In the genomic region with DNA sequence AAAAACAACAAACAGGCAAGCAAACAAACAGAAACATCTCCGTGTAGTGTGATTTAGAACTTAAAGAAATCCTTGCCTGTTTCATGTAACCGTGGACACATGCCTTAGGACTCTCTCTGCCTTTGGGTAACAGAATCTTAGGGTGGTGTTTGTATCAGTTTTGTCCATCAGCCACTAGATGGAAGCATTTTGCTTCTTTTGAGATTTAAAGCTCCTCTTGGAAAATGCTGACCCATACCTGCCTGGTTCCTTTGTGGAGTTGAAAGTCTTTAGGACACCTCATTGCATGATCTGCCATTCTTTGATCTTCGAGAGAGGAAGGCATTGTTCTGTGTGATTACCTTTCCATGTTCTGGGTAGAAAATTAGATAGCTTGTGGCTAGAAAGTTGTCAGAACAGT, we compare ENCODE assay signal across 10 mouse cellular contexts. TPM values are rescaled to one million over a fixed set of nuclear protein-coding genes. Genes with fewer than 3 reads are reported as not detected.
DNase-seq lines count a peak whose midpoint lies in the region; ATAC-seq lines count a peak whose summit lies in the region.
"Had no signal": no experiment of that assay in that cellular context is flagged by ENCODE, and none has a peak within 500 bp of the region (broad histone marks: within the 10 kb centered on the region; RNA-seq: fewer than 3 reads in every experiment).

No protein-coding gene starts in this region.

- H3K9me3 ChIP-seq in forebrain, embryonic 11.5 days (ENCODE audit: control insufficient read depth, low read length): no peaks in the 10 kb centered on the region
- no peaks in the 10 kb centered on the region for H3K9me3 ChIP-seq in forebrain, embryonic 10.5 days
- H3K9me3 ChIP-seq in neural tube, embryonic 15.5 days (replicated peaks): no peaks in the 10 kb centered on the region
- H3K9me3 ChIP-seq: megakaryocyte, embryonic 14.5 days had no signal

- no peaks in the 10 kb centered on the region for H3K36me3 ChIP-seq in forebrain, embryonic 11.5 days (ENCODE audit: control insufficient read depth, insufficient read depth, low read length)
- H3K36me3 ChIP-seq in forebrain, embryonic 10.5 days (replicated peaks): no peaks in the 10 kb centered on the region
- no peaks in the 10 kb centered on the region for H3K36me3 ChIP-seq in neural tube, embryonic 15.5 days
- H3K36me3 ChIP-seq: G1E had no signal

- no peak overlapping the region for H3K4me3 ChIP-seq in forebrain, embryonic 11.5 days (ENCODE audit: low read depth, low read length)
- no peak overlapping the region for H3K4me3 ChIP-seq in forebrain, embryonic 10.5 days
- H3K4me3 ChIP-seq in neural tube, embryonic 15.5 days (replicated peaks): no peak overlapping the region
- H3K4me3 ChIP-seq: megakaryocyte, embryonic 14.5 days had no signal

- no peaks in the 10 kb centered on the region for H3K4me1 ChIP-seq in forebrain, embryonic 11.5 days (replicated peaks; ENCODE audit: control insufficient read depth, insufficient read depth, low read length)
- no peaks in the 10 kb centered on the region for H3K4me1 ChIP-seq in forebrain, embryonic 10.5 days
- H3K4me1 ChIP-seq in neural tube, embryonic 15.5 days: no peaks in the 10 kb centered on the region
- H3K4me1 ChIP-seq: megakaryocyte, embryonic 14.5 days had no signal

- DNase-seq in forebrain, embryonic 11.5 days (ENCODE audit: low spot score): no peak
- no peak for DNase-seq in forebrain, embryonic 10.5 days (ENCODE audit: extremely low spot score, low spot score)
- DNase-seq in lung, postnatal 36 days: peak; percentile 33
- no peak for DNase-seq in lung, adult 18-20 months
- no peak for DNase-seq in urinary bladder, adult 2 months (ENCODE audit: low spot score)
- no peak for DNase-seq in right cerebral cortex, postnatal 25 days

- H3K27ac ChIP-seq in forebrain, embryonic 11.5 days (ENCODE audit: low read depth, low read length): no peak overlapping the region
- H3K27ac ChIP-seq in forebrain, embryonic 10.5 days: no peak overlapping the region
- no peak overlapping the region for H3K27ac ChIP-seq in neural tube, embryonic 15.5 days (replicated peaks)

- ATAC-seq in forebrain, embryonic 11.5 days (replicated peaks; ENCODE audit: low FRiP score): peak; percentile 76; the same call in 1 of the 2 replicates
- ATAC-seq in hematopoietic stem cell, adult 5-6 weeks (replicated peaks in 1 of 2; ENCODE audit: insufficient read depth in 1 of 2, low FRiP score in 2 of 2, low TSS enrichment in 1 of 2, low read depth in 1 of 2, poor library complexity in 2 of 2, severe bottlenecking in 2 of 2): peak; percentile 68 to 90
- peak; percentile 68 for ATAC-seq in neural tube, embryonic 15.5 days (ENCODE audit: low FRiP score)

- H3K9ac ChIP-seq in forebrain, embryonic 11.5 days (ENCODE audit: low read length): no peak overlapping the region
- no peak overlapping the region for H3K9ac ChIP-seq in neural tube, embryonic 15.5 days (replicated peaks)

- 27% methylated on average over 3 of the region's 3 CpGs for WGBS in forebrain, embryonic 11.5 days
- WGBS in forebrain, embryonic 10.5 days: 30% methylated on average over 3 of the region's 3 CpGs
- WGBS in neural tube, embryonic 15.5 days: 20% methylated on average over 3 of the region's 3 CpGs

- no peaks in the 10 kb centered on the region for H3K27me3 ChIP-seq in forebrain, embryonic 11.5 days (ENCODE audit: control insufficient read depth, insufficient read depth, low read length)
- H3K27me3 ChIP-seq in forebrain, embryonic 10.5 days (ENCODE audit: poor library complexity, severe bottlenecking): no peaks in the 10 kb centered on the region
- H3K27me3 ChIP-seq in neural tube, embryonic 15.5 days (replicated peaks): no peaks in the 10 kb centered on the region

- H3K4me2 ChIP-seq in forebrain, embryonic 11.5 days (ENCODE audit: low read depth, low read length, severe bottlenecking): no peak overlapping the region
- no peak overlapping the region for H3K4me2 ChIP-seq in neural tube, embryonic 15.5 days

RNA-seq across cellular contexts. Expression of a gene that starts 32.3 kb away (rescaled TPM):
- polyA plus RNA-seq in forebrain, embryonic 11.5 days (2014; fragmentation: Nextera tagmentation; extraction: Ambion mirVana): 0.75 and 1.2 TPM in 2 replicates
- 0.71 and 0.78 TPM in 2 replicates for polyA plus RNA-seq in forebrain, embryonic 10.5 days (2016; fragmentation: Nextera tagmentation; extraction: Ambion mirVana)
- 2.3 TPM in 1 of 2 replicates, not detected in the other for total RNA-seq in hematopoietic stem cell, adult 5-6 weeks (2017)
- 1.1 TPM in 2 replicates for polyA plus RNA-seq in neural tube, embryonic 15.5 days (2015; fragmentation: Nextera tagmentation; extraction: Ambion mirVana)
- polyA plus RNA-seq in urinary bladder, adult 2 months (2012; rRNA removed): 1.9 and 2.9 TPM in 2 replicates
- polyA plus RNA-seq: G1E had no signal
